Mouse (Mus musculus) splenic B cell, adult 2 months (primary cell): ENCODE measurements around the gene Sh3pxd2a.
A peak's percentile ranks its signal among the peaks of the same experiment; 100 is the strongest.

Experiments
- DNase-seq: peaks from one replicate; pipeline ENCODE4 v3.0.0-alpha.2; 2011; ENCODE audit warnings: low read depth, low spot score
- H3K27me3 ChIP-seq: 2 replicates; pipeline ENCODE4 v1.6.1; 2012; ENCODE audit warnings: mild to moderate bottlenecking, low read length, moderate library complexity, mixed read lengths; ENCODE audit not compliant: control insufficient read depth, poor library complexity, insufficient read depth, severe bottlenecking
- H3K36me3 ChIP-seq: 2 replicates; pipeline ENCODE4 v1.6.1; 2012; ENCODE audit warnings: mild to moderate bottlenecking, low read length, moderate library complexity, mixed read lengths; ENCODE audit not compliant: control insufficient read depth, poor library complexity, insufficient read depth, severe bottlenecking

Sh3pxd2a gene

DNA sequence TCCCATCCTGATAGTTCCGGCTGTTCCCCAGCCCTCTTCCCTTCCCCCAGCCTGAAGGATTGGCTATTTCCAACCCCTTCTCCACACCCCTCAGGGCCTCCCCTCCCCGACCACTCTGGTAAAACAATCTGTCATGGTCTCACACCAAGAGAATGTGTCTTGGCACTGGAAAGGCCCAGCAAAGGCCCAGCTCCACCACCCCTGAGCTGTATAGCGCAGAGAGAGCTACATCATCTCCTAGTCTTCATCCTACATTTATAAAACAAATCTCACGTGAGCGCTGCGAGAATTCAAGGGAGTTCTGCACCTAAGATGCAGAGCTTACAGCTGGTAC, 21.9 kb downstream of the Sh3pxd2a start:
- Histone ChIP-seq H3K27me3 (no peaks in the 10 kb centered on the region), H3K36me3 (no peaks in the 10 kb centered on the region)
- no peak for DNase-seq

DNA sequence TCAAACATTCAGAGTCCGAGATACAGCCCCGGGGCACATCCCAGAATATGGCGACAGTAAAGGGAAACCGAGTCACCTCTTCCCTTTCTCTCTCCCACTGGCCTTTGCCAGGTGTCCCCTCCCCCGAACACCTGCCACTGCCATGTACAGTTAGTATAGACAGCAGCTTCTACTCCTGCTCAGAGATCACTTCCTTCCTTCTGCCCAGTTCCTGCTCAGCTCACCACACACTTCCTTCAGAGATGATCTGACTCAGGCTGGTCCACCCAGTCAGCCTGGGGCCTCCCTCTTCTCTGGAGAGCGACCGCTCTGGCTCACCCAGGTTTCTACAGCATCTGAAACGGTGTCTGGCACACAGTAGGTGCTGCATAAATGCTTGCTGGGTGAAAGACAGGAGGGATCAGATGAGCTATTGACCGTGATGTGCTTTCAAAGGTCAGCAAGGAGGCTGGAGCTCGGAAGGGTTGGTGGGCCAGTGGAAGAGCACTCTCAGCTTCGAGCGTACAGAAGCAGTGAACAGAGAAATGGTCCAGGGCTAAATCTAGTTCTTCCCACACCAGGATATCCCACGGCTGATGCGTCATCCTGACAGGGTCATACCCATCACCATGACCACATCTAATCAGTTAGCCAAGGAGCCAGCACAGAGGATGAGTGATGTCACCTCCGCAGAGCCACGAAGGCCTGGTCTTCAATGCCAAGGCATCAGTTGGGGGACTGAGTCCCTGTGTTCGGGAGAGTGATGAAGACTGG, 22.5 kb downstream of the Sh3pxd2a start:
- no peaks in the 10 kb centered on the region for H3K36me3 ChIP-seq
- H3K27me3 ChIP-seq: no peaks in the 10 kb centered on the region
- DNase-seq: peak; percentile 70

DNA sequence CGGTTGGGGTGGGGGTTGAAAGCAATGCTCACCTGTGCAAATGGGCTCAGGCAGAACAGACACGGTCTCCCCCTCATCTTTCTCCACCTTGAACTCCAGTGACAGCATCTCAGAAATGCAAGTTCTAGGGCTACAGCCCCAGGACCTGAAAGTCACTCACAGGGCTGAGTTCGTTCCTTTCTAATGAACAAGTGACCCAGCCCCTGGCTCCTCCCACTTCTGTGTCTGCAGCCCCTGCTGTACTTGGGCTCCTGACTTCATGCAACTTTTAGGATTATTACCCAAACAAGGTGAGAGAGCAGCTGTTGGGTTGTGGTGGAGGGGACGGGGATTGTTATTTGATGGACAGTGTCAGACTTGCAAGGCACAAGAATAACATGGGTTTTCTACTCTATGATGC, 23.2 kb downstream of the Sh3pxd2a start:
- Histone ChIP-seq H3K36me3 (no peaks in the 10 kb centered on the region), H3K27me3 (no peaks in the 10 kb centered on the region)
- DNase-seq: peak; percentile 40

DNA sequence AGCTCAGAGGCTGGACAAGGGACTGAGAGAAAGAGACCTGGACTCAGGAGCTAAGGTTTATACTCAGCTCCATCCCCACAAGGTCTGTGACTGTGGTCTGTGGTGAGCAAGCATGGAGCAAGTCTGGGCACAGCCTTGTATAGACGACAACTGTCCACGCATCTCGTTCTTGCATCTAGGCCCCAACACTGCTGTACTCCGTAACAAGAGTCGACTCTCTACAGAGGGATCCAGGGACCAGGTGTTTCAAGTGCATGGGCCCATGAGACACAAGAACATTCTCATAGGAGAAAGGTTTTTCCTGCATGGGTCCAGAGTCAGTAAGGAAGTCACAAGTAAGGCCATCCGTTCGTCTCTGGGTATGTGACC, 23.8 kb downstream of the Sh3pxd2a start:
- H3K36me3 ChIP-seq: no peaks in the 10 kb centered on the region
- H3K27me3 ChIP-seq: no peaks in the 10 kb centered on the region
- no peak for DNase-seq

DNA sequence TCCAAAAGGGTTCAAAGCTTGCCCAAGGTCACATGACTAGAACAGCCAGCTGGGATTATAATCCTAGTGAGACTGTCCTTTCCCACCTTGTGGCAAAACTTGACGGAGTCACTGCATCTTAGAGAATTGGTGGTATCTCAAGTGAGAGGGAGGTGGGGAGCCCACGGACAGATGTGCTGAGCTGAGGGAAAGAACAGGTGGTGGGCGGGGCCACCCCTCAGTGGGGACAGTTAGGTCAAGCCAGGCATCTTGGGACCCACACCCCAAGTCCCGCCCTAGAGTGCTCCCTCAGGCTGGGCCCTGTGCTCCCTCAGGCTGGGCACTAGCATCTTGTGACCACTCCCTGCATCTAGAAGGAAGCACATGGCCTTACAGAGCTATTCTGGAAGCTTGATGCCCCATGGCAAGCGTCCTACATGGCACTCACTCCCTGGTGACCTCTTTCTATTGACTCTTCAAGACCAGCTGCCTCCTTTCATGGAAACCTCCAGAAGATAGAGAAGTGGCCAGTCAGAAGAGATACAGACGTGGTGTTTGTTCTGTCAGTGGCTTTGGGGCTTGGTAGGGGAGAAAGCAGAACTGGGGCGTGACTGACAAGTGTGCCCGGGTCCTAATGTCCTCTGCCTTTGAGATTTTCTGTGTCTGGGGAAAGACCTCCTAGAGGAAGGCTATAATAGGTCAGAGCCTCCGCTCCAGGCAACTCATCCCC, 24.3 kb downstream of the Sh3pxd2a start:
- Histone ChIP-seq H3K27me3 (no peaks in the 10 kb centered on the region), H3K36me3 (no peaks in the 10 kb centered on the region)
- peak; percentile 49 for DNase-seq

DNA sequence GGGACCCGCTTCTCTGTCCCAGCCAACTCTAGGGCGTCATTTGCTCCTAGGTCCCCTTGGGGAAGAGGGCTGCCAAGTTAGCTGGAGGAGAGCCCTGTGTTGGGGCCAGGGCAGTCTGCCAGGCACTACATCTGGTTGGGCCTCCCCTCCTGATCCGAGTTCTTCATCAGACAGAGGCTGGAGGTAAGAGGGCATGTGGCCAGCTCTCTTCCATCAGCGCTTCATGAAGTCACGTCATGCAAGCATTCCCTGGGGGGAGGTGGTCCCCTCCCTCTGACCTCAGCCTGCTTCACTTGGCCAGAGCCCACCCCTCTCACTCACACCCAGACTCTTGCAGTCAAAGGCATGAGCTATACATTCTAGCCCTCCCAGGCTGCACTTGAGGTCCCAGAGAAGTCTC, 25.8 kb downstream of the Sh3pxd2a start:
- no peaks in the 10 kb centered on the region for H3K27me3 ChIP-seq
- peaks cover 2% of the 10 kb centered on the region; the same call in 1 of the 2 replicates for H3K36me3 ChIP-seq
- DNase-seq: no peak

DNA sequence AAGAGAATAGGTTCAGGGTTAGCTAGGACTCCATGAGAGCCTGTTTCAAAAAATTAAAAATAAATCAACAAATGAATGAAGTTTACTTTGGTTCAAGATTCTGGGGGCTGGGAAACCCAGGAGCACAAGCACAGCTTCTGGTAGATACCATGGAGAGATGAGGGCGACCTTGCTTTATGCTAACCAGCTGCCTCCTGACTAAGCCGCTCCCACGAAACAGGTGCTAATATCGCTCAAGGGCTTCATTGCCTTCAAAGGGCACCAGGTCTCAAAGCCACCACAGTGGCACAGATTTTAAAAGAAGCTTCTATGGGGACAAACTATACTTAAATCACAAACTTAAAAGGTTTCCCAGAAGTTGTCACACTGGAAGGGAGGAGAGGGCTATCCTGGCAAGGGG, 27.2 kb downstream of the Sh3pxd2a start:
- no peak for DNase-seq
- Histone ChIP-seq H3K27me3 (no peaks in the 10 kb centered on the region), H3K36me3 (peaks cover 2% of the 10 kb centered on the region; the same call in 1 of the 2 replicates)

DNA sequence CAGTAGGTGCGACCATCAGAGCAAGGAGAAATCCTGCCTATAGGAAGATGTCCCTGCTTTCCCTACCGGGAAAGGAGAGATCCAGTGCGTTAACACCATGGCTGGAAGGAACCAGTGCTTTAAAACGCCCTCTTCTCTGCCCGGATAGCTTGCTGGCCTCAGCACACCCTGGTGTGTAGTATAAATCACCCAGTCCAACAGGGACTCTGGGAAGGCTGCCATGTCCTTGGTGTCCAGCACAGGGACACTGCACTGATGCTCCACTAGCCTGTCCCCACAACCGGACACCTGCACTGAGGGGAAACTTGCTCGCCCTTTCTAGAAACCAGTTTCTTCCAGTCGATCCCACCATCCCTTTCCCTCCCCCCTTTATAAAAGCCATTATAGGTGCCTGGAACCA, 28.0 kb downstream of the Sh3pxd2a start:
- no peaks in the 10 kb centered on the region for H3K27me3 ChIP-seq
- DNase-seq: no peak

DNA sequence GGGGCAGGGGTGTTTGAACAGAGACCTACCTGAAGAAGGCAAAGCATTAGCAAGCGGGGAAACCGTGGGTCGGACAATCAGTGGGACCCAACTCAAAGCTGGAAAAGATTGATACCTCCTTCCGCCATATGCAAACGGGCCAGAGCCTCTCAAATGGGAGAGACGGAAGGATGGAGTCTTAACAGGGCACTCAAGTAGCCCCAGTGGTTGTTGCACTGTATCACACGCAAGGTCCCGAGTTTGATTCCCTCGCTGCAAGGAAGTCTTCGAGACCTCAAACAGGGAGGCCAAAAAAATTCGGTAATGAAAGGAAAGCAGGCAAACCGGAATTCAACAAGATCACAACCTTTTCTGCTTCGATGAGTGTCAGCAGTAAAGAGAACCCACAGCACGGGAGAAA, 29.5 kb downstream of the Sh3pxd2a start:
- peaks cover 2% of the 10 kb centered on the region; the same call in 1 of the 2 replicates for H3K36me3 ChIP-seq
- H3K27me3 ChIP-seq: no peaks in the 10 kb centered on the region
- no peak for DNase-seq

More for the DNA sequence above, 28.0 kb downstream of the Sh3pxd2a start:
- peaks cover 2% of the 10 kb centered on the region; the same call in 1 of the 2 replicates for H3K36me3 ChIP-seq

DNA sequence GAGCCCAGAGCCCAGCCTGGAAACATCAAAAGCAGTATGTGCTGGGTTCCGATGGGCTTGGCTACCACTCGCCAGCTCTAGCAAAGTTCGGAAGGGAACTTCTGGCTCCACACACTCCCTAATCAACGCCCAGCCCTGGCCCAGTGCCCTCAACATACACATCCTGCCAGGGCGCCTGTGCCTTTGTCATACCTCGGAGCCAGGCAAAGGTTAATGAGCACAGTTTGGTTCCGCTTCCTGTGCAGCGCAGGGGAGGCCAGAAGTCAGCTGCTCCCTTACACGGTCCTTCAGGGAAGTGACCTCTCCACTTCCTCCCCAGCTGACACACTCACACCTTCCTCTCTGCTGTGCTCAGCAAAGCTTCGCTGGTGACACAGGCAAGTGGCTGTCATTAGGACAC, 31.9 kb downstream of the Sh3pxd2a start:
- Histone ChIP-seq H3K27me3 (no peaks in the 10 kb centered on the region), H3K36me3 (peaks cover 2% of the 10 kb centered on the region; the same call in 1 of the 2 replicates)
- DNase-seq: peak; percentile 91

DNA sequence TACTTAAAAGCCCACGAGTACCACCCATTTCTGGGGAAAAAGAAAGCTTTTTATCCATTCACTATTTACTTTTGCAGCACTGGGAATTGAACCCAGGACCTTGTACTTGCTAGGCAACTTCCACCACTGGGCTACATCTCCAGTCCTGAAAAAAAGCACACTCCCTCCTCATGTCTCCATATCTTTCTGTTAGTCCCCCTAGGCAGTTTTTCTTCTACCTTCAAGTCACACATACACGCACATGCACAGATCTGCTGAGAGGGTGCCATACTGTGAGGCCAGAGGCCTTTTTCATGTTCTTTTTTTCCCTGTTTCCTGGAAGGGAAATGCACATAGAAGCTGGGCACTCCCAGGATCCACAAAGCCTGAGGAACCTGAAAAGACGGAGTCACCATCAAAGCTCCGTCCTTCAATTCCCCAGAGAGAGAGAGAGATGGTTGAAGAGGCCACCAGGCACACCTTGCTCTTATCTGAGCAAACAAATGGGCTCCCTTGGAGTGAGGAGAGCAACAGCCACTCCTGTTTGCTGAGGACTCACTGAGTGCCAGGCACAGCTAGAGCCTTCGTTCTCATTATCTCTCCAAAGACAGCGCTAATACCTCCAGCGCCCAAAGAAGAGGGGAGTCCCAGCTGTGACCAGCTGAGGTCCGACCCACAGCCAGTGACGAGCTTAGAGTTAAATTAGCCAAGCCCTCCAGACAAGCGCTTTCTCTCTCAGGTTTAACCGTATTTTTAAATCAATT, 32.8 kb downstream of the Sh3pxd2a start:
- DNase-seq: no peak
- no peaks in the 10 kb centered on the region for H3K27me3 ChIP-seq
- H3K36me3 ChIP-seq: peaks cover 2% of the 10 kb centered on the region; the same call in 1 of the 2 replicates

DNA sequence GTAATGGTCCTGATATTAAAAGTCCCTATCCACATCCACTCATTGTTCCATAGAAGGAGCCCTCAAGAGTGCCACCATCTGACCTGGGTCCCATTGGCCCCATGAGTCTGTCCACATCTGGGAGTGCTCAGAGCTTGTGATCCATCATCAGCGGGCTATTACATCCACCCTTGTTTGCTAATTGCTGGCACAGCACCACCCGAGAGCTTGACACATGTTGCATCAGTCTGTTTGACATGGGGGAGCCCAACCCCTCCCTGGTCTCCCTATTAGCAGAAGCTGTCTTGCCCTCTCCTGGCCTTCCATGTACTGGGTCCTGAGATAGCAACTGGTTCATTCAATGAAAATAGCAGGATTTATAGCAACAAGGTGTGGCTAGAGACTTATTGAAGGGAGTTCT, 34.0 kb downstream of the Sh3pxd2a start:
- H3K36me3 ChIP-seq: peaks cover 2% of the 10 kb centered on the region; the same call in 1 of the 2 replicates
- no peak for DNase-seq
- no peaks in the 10 kb centered on the region for H3K27me3 ChIP-seq

DNA sequence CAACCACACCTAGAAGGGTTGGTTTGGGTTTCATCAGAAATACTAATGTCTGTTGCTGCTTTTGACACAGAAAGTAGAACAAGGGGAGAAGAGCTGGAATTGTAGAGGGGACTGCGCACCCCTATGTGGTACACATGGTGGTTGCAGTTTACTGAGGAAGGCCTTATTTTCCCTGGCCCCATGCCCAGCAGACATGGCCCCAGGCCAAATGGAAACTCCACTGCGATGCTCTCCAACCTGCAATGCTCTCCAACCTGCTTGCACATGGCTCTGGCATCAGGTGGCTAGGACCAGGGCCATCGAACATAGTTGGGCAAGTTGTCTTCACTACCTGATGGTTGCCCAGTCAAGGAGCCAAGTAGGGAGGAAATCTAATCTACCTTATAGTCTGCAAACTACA, 35.0 kb downstream of the Sh3pxd2a start:
- Histone ChIP-seq H3K27me3 (no peaks in the 10 kb centered on the region), H3K36me3 (no peaks in the 10 kb centered on the region)
- no peak for DNase-seq

DNA sequence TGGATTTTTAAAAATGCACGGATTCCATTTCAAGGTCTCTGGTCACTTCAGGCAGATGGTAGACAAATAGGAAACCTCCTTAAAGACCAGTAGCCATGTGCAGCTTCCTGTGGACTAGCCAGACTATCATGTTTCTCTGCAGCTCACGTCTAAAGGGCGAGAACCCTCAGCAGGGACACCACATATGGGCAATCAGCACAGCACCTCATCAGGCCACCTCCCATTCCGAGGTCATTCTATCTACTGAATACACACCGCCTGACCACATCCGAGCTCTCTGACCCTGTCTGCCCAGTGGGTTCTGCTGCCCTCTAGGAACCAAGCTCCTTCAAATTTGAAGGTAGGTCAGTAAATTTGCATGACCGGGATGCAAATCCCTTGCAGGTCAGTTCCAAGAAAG, 35.4 kb downstream of the Sh3pxd2a start:
- DNase-seq: no peak
- Histone ChIP-seq H3K36me3 (peaks cover 1% of the 10 kb centered on the region; the same call in 1 of the 2 replicates), H3K27me3 (no peaks in the 10 kb centered on the region)
